Mouse (Mus musculus): ENCODE data around the gene Fbxw10. TPM values are rescaled to one million over a fixed set of nuclear protein-coding genes. Genes with fewer than 3 reads are reported as not detected.
A peak's percentile ranks its signal among the peaks of the same experiment; 100 is the strongest.

Gene Fbxw10
- polyA plus RNA-seq, 1 experiment from 2014 or later = 0.25 TPM

GRCm38 (mm10) chr11:62865562-62865961 is 18.7 kb downstream of the Fbxw10 start:
- Histone ChIP-seq H3K4me3 (replicated peaks; ENCODE audit: low read length) (no peak overlapping the region), H3K9me3 (ENCODE audit: control insufficient read depth, low read length) (no peaks in the 10 kb centered on the region), H3K9ac (replicated peaks; ENCODE audit: low read depth, low read length) (no peak overlapping the region), H3K36me3 (ENCODE audit: control insufficient read depth, insufficient read depth) (no peaks in the 10 kb centered on the region), H3K4me1 (replicated peaks; ENCODE audit: control insufficient read depth, insufficient read depth, low read length) (no peaks in the 10 kb centered on the region), H3K4me2 (ENCODE audit: low read length) (no peak overlapping the region), H3K27me3 (replicated peaks; ENCODE audit: control insufficient read depth, insufficient read depth, low read length) (no peaks in the 10 kb centered on the region), H3K27ac (ENCODE audit: low read length) (no peak overlapping the region)
- no peak for ATAC-seq
- WGBS = 81% methylated on average over 4 of the region's 4 CpGs

- Histone ChIP-seq H3K9ac (replicated peaks; ENCODE audit: low read depth, low read length) (no peak overlapping the region), H3K36me3 (ENCODE audit: control insufficient read depth, insufficient read depth) (no peaks in the 10 kb centered on the region), H3K9me3 (ENCODE audit: control insufficient read depth, low read length) (no peaks in the 10 kb centered on the region), H3K4me3 (replicated peaks; ENCODE audit: low read length) (no peak overlapping the region), H3K4me2 (ENCODE audit: low read length) (no peak overlapping the region), H3K27me3 (replicated peaks; ENCODE audit: control insufficient read depth, insufficient read depth, low read length) (no peaks in the 10 kb centered on the region), H3K27ac (ENCODE audit: low read length) (no peak overlapping the region), H3K4me1 (replicated peaks; ENCODE audit: control insufficient read depth, insufficient read depth, low read length) (no peaks in the 10 kb centered on the region)
- 82% methylated on average over 7 of the region's 7 CpGs for WGBS
- ATAC-seq = no peak
Observed at GRCm38 (mm10) chr11:62866685-62867084, 19.8 kb downstream of the Fbxw10 start.

- Histone ChIP-seq H3K4me3 (replicated peaks; ENCODE audit: low read length) (no peak overlapping the region), H3K9ac (replicated peaks; ENCODE audit: low read depth, low read length) (no peak overlapping the region), H3K36me3 (ENCODE audit: control insufficient read depth, insufficient read depth) (no peaks in the 10 kb centered on the region), H3K27me3 (replicated peaks; ENCODE audit: control insufficient read depth, insufficient read depth, low read length) (no peaks in the 10 kb centered on the region), H3K9me3 (ENCODE audit: control insufficient read depth, low read length) (no peaks in the 10 kb centered on the region), H3K4me2 (ENCODE audit: low read length) (no peak overlapping the region), H3K4me1 (replicated peaks; ENCODE audit: control insufficient read depth, insufficient read depth, low read length) (no peaks in the 10 kb centered on the region), H3K27ac (ENCODE audit: low read length) (no peak overlapping the region)
- WGBS = 78% methylated on average over 5 of the region's 5 CpGs
- ATAC-seq = no peak
Observed at GRCm38 (mm10) chr11:62869201-62869600, 22.3 kb downstream of the Fbxw10 start.

GRCm38 (mm10) chr11:62869715-62870371 is 23.0 kb downstream of the Fbxw10 start:
- Histone ChIP-seq H3K9ac (replicated peaks; ENCODE audit: low read depth, low read length) (no peak overlapping the region), H3K9me3 (ENCODE audit: control insufficient read depth, low read length) (no peaks in the 10 kb centered on the region), H3K4me2 (ENCODE audit: low read length) (no peak overlapping the region), H3K4me3 (replicated peaks; ENCODE audit: low read length) (no peak overlapping the region), H3K4me1 (replicated peaks; ENCODE audit: control insufficient read depth, insufficient read depth, low read length) (no peaks in the 10 kb centered on the region), H3K27me3 (replicated peaks; ENCODE audit: control insufficient read depth, insufficient read depth, low read length) (no peaks in the 10 kb centered on the region), H3K36me3 (ENCODE audit: control insufficient read depth, insufficient read depth) (no peaks in the 10 kb centered on the region), H3K27ac (ENCODE audit: low read length) (no peak overlapping the region)
- ATAC-seq = no peak
- WGBS = 85% methylated on average over 8 of the region's 8 CpGs

GRCm38 (mm10) chr11:62873479-62873878 is 26.6 kb downstream of the Fbxw10 start:
- no peak overlapping the region for H3K9ac ChIP-seq (replicated peaks; ENCODE audit: low read depth, low read length)
- no peak overlapping the region for H3K27ac ChIP-seq (ENCODE audit: low read length)
- H3K9me3 ChIP-seq (ENCODE audit: control insufficient read depth, low read length) = no peaks in the 10 kb centered on the region
- H3K36me3 ChIP-seq (ENCODE audit: control insufficient read depth, insufficient read depth) = no peaks in the 10 kb centered on the region
- H3K27me3 ChIP-seq (replicated peaks; ENCODE audit: control insufficient read depth, insufficient read depth, low read length) = no peaks in the 10 kb centered on the region
- no peak for ATAC-seq
- H3K4me1 ChIP-seq (replicated peaks; ENCODE audit: control insufficient read depth, insufficient read depth, low read length) = peaks cover 1% of the 10 kb centered on the region; the same call in 1 of the 2 replicates
- 77% methylated on average over 9 of the region's 9 CpGs for WGBS
- H3K4me2 ChIP-seq (ENCODE audit: low read length) = no peak overlapping the region
- no peak overlapping the region for H3K4me3 ChIP-seq (replicated peaks; ENCODE audit: low read length)

- Histone ChIP-seq H3K4me1 (replicated peaks; ENCODE audit: control insufficient read depth, insufficient read depth, low read length) (peaks cover 12% of the 10 kb centered on the region), H3K4me3 (replicated peaks; ENCODE audit: low read length) (no peak overlapping the region), H3K9me3 (ENCODE audit: control insufficient read depth, low read length) (no peaks in the 10 kb centered on the region), H3K27ac (ENCODE audit: low read length) (no peak overlapping the region), H3K36me3 (ENCODE audit: control insufficient read depth, insufficient read depth) (no peaks in the 10 kb centered on the region), H3K27me3 (replicated peaks; ENCODE audit: control insufficient read depth, insufficient read depth, low read length) (no peaks in the 10 kb centered on the region), H3K9ac (replicated peaks; ENCODE audit: low read depth, low read length) (no peak overlapping the region), H3K4me2 (ENCODE audit: low read length) (no peak overlapping the region)
- no peak for ATAC-seq
- 92% methylated on average over 1 of the region's 1 CpGs for WGBS
Observed at GRCm38 (mm10) chr11:62875696-62876095, 28.8 kb downstream of the Fbxw10 start.

GRCm38 (mm10) chr11:62876445-62876844 is 29.6 kb downstream of the Fbxw10 start:
- no peaks in the 10 kb centered on the region for H3K36me3 ChIP-seq (ENCODE audit: control insufficient read depth, insufficient read depth)
- WGBS = 89% methylated on average over 4 of the region's 4 CpGs

GRCm38 (mm10) chr11:62877391-62877790 is 30.5 kb downstream of the Fbxw10 start:
- Histone ChIP-seq H3K27ac (ENCODE audit: low read length) (no peak overlapping the region), H3K4me2 (ENCODE audit: low read length) (no peak overlapping the region), H3K27me3 (replicated peaks; ENCODE audit: control insufficient read depth, insufficient read depth, low read length) (no peaks in the 10 kb centered on the region), H3K4me3 (replicated peaks; ENCODE audit: low read length) (no peak overlapping the region), H3K9ac (replicated peaks; ENCODE audit: low read depth, low read length) (no peak overlapping the region), H3K36me3 (ENCODE audit: control insufficient read depth, insufficient read depth) (no peaks in the 10 kb centered on the region), H3K4me1 (replicated peaks; ENCODE audit: control insufficient read depth, insufficient read depth, low read length) (peaks cover 12% of the 10 kb centered on the region), H3K9me3 (ENCODE audit: control insufficient read depth, low read length) (no peaks in the 10 kb centered on the region)
- 80% methylated on average over 1 of the region's 1 CpGs for WGBS
- ATAC-seq = no peak

More at GRCm38 (mm10) chr11:62876445-62876844, 29.6 kb downstream of the Fbxw10 start:
- no peaks in the 10 kb centered on the region for H3K9me3 ChIP-seq (ENCODE audit: control insufficient read depth, low read length)
- no peak overlapping the region for H3K9ac ChIP-seq (replicated peaks; ENCODE audit: low read depth, low read length)
- H3K4me2 ChIP-seq (ENCODE audit: low read length) = no peak overlapping the region
- no peak for ATAC-seq
- no peak overlapping the region for H3K27ac ChIP-seq (ENCODE audit: low read length)
- H3K27me3 ChIP-seq (replicated peaks; ENCODE audit: control insufficient read depth, insufficient read depth, low read length) = no peaks in the 10 kb centered on the region
- no peak overlapping the region for H3K4me3 ChIP-seq (replicated peaks; ENCODE audit: low read length)
- peaks cover 12% of the 10 kb centered on the region for H3K4me1 ChIP-seq (replicated peaks; ENCODE audit: control insufficient read depth, insufficient read depth, low read length)

GRCm38 (mm10) chr11:62878728-62879127 is 31.9 kb downstream of the Fbxw10 start:
- H3K36me3 ChIP-seq (ENCODE audit: control insufficient read depth, insufficient read depth) = 0 out of 2 replicates have a peak, but pooled peaks cover 2% of the 10 kb centered on the region
- H3K9ac ChIP-seq (replicated peaks; ENCODE audit: low read depth, low read length) = peak overlapping the region; percentile 15; the same call in 1 of the 2 replicates
- H3K27ac ChIP-seq (ENCODE audit: low read length) = peak overlapping the region; percentile 8; the same call in 1 of the 2 replicates
- H3K4me2 ChIP-seq (ENCODE audit: low read length) = peak overlapping the region; percentile 77
- no peaks in the 10 kb centered on the region for H3K27me3 ChIP-seq (replicated peaks; ENCODE audit: control insufficient read depth, insufficient read depth, low read length)
- WGBS = 31% methylated on average over 9 of the region's 9 CpGs
- H3K4me3 ChIP-seq (replicated peaks; ENCODE audit: low read length) = peak overlapping the region; percentile 53
- ATAC-seq = peak; percentile 0; the same call in 1 of the 2 replicates
- no peaks in the 10 kb centered on the region for H3K9me3 ChIP-seq (ENCODE audit: control insufficient read depth, low read length)
- peaks cover 12% of the 10 kb centered on the region for H3K4me1 ChIP-seq (replicated peaks; ENCODE audit: control insufficient read depth, insufficient read depth, low read length)
